Mouse (Mus musculus) T-helper 17 cell (primary cell): Measurements from ENCODE around the gene Per1.

Experiments used
- in situ Hi-C, 2 experiments: fragments of 300-600 bp; cut with MboI, MseI; formaldehyde crosslinking; loops; 1 replicate in 1 of 2; 2 replicates in 1 of 2; pipeline ENCODE4 v1.15.1; 2025; ENCODE audit warnings: high pct_unique_total_duplicates in 2 of 2

The Per1 gene

DNA sequence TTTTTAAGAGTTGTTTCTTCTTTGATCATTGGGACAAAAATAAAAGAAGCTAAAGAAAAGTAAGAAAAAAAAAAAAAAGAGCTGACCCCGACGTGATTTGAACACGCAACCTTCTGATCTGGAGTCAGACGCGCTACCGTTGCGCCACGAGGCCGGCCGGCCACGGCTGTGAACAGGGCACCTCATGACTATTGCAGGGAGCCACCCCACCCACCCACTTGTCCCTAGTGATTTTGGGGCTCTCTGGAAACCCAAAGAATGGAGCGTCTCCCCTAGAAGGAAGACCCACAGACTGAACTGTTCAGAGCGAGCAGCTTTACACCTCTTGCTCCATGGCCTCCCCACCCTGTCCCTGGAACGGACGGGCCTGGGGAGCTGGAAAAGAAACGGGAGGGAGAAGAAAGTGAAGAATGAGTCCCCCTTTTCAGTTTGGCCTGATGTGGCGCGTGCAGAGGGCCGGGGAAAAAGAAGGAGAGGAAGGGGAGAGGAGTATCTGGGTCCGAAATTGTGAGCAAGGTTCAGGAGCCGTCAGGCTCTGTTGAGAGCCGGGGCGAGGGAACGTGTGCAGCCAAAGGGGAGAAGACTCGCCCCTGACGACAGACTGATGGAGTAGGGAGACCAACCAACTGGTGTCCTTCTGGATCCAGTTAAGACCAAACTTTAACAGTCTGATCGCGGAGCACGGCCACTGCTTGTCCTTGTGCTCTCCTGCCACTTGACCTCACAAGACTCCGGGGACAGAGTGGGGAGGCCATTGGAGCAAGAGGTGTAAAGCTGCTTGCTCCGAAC, 31.4 kb upstream of the Per1 start:
- in situ Hi-C loops, result loop anchor here (5.0 kb wide), 1 partner anchor 59 kb away; the partner anchor contains the start of genes 9130213A22Rik (in 2 of the 2) and Hes7 (in 2 of the 2)

- in situ Hi-C loops, result loop anchor here (5.0 kb wide), 1 partner anchor 58 kb away; the partner anchor contains the start of genes 9130213A22Rik (in 2 of the 2) and Hes7 (in 2 of the 2)
Measured at GRCm38 (mm10) chr11:69064259-69065133, 30.5 kb upstream of the Per1 start.

DNA sequence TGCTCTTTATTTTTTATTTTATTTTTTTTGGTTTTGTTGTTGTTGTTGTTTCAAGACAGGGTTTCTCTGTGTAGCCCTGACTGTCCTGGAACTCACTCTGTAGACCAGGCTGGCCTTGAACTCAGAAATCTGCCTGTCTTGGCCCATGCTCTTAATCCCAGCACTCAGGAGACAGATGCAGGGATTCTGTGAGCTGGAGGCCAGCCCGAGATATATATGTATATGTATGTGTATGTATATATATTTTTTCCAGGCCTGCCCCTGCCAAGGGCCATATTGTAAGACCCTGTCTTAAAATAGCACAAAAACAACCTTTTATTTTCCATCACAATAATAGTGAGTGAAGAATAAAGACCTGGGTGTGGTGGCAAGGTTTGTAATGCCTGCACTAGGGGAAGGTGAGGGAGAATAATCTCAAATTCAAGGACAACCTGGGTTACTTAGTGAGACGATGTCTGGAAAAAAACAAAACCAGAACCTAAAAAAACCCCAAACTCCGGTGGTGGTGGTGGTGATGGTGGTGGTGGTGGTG, 29.6 kb upstream of the Per1 start:
- in situ Hi-C loops, result no loop called here

- in situ Hi-C loops, result no loop called here
Measured at GRCm38 (mm10) chr11:69066163-69066861, 28.7 kb upstream of the Per1 start.

DNA sequence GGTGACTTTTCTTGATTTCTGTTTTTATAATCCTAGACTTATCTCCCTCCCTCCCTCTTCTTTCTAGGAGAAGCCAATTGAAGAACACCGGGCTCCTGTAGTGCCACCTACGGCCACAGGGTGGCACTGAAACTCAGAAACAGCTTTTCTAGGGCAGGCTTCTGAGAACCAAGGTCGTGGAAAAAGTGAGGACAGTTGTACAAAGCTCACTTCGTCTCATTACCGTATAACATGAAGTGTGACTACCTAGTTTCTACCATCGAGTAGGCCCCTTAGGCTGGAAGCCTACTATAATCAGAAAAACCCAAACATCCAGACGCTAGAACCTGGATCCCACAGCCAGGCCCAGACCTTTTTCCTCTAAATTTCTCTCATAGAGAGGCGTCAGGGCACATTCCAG, 28.1 kb upstream of the Per1 start:
- in situ Hi-C loops, result no loop called here

DNA sequence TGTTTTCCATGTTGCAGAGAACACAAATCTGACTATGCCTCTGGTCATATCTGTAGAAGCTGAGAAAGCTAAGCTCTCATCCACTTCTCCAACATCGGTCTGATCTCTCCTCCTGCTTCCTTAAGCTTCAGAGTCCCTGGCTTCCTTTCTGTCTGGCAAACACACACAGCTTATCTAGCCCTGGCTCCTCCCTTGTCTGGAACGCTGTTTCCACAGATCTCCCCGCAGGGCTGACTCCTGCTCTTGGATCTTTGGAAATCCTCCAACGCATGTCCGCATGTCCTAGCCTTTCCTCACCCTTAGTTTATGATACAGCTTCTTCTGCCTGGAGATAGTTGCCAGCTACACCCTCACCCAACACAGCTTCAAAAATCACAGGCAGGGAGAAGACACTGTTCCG, 27.4 kb upstream of the Per1 start:
- in situ Hi-C loops, result no loop called here

DNA sequence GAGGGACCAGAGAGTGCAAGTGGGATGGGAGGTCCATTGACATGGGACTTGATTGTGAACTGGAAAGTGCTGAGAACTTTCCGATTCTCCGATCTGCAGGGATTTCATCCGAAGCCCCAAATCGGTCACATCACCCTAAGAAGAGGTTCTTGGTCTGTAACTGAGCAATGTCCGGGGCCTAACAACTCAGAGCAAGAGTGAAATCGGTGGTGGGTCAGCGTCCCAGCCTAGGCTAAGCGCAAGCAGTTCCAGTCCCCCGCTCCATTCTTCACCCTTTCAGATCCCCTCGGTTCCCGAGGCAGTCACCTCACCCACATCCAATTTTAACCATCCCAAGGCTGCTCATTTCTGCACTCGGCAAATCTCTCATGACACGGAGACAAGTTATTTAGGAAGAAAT, 24.9 kb upstream of the Per1 start:
- in situ Hi-C loops, result no loop called here

DNA sequence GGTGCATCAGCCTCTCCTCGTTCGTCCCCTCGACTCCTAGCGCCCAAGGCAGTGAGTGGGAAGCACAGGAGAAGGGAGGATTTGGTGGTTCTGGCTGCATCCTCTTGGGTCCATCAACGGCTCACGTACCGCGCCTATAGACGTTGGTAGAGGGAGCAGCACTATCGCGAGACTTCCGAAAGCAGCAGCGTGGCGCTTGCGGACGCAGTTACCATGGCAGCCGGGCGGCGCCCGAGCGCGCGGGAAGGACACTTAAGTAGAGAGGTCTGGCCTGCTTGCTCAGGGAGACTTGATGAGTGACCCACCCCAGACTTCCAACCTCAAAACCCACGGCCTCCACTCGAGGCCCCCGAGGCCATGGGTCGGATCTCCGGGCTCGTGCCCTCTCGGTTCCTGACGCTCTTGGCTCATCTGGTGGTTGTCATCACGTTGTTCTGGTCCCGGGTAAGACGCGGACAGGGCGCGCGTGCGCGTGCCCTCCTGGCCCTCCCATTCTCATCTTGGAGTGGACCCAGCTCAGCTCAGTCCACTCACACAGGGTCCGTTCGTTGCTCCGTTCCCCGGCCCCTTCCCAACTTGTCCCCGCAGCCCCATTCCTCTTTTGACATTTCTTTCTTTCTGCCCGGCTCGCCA, 24.3 kb upstream of the Per1 start, which contains the start of gene Tmem107:
Tmem107 (plus strand) TSS at position 217 of the 633 bp plus-strand sequence.
- in situ Hi-C loops, result no loop called here

- in situ Hi-C loops, result no loop called here
Measured at GRCm38 (mm10) chr11:69071262-69071661, 23.8 kb upstream of the Per1 start.

DNA sequence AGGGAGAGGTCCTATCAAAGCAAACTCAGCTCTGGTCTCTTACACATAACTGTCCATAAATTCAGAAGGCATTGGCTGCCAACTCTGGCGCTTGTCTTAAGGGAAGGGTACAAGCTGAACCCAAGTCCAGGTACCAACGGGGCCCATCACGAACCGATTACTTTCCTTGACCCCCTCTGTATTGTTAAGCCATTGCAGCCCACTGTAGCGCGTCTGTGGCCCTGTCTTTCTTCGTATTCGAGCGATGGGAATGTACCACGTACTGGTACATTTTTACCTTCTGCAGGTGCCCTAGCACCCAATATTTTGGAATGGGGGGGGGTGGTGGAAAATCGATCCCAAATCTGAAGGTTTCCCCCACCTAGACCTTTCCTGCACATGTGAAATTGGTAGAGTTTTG, 22.8 kb upstream of the Per1 start:
- in situ Hi-C loops, result no loop called here

DNA sequence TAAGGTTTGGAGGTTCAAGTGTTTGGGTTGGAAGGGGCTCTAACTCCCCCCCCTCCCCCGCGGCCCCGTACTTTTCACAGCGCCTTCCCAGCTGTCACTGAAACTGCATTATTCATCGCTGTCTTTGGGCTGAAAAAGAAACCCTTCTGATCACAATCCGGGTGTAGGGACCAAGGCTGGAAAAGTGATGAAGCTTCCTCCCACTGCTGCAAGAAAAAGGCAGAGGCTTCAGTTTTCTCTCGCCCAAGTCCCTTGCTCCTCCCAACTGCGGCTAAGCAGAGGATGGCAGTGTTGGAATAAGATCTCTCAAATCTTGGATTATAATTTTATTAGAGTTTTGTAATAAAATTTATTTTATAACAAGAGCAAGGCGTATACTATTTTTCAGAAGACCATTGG, 22.4 kb upstream of the Per1 start:
- in situ Hi-C loops, result no loop called here

DNA sequence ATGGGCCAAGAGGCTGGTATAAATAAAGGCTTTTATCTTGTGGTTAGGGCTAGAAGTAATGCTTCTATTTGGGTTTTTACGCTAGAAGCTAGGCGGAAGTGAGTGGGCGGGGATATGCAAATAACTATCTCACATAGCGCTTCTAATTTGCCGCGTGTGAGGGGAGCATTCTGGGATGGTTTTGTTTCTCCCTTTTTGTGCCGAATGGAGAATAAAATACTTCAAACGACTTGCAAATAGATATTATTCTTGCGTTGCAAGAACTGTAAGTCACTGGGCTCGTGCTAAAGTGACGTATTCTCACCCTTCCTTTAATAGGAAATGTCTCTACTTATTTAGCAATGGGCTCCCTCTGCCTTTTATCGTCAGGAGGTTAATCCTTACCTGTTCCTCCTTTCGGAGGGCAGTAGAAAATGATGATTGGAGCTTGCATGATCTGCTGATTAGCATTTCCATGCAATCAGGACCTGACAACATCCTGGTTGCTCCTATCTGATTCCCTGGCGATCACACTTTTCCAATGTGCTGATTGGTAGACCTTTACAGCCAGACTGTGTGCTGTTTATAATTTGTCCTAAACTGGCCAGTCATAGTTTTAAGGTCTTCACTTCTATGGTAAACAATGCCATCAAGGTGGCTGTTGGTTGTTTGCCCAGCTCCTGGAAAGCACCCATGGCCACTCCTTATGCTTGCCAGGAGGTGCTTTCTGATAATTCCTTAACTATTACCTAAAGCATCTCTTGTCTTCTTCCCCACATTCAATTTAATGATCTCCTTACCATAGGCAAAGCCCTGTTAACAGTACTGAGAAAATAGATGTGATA, 21.7 kb upstream of the Per1 start:
- in situ Hi-C loops, result no loop called here

DNA sequence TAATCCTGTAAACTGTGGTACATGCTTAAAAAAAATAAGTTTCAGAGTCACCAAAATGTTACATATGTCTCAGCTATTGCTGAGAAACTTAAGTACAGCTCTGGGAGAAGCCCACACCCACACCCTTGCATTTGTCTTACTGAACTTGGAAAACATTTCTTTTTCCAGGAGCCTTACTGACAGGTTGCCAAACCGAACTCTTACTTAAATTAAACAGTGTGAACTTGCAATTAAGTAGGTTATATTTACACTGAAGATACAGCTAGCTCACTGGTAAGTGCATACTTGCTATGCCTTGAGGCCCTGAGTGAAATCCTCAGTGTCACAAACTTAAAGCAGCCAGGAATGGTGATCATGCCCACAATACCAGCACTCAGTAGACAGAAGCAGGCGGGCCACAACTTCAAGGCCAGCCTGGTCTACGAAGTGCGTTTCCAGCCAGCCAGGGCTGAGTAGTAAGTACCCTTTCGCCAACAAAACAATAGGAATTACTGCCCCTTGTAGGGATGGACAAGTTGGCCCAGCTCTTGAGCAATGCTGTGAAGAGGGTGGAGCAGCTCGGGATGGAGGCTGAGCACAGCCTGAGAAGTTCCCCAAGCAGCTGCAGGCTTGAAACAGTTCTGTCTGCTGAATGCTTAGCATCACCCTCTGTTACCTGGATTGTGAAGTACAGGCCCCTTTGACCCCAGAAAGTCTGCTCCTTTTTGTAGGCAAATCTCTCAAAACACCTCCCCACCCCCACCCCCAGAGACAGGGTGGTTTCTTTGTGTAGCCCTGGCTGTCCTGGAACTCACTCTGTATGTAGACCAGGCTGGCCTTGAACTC, 20.9 kb upstream of the Per1 start:
- in situ Hi-C loops, result no loop called here

DNA sequence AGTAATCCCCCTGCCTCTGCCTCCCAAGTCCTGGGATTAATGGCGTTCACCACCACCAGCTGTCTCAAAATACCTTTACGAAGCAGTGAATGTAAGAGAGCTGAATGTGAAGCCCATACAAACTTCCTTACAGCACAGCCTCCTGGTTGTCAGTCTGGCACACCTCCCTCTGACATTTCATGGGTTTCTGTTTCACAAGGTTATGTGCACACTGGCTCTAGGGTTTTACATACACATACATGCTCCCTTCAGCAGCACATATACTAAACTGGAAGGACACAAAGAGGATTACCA, 20.3 kb upstream of the Per1 start:
- in situ Hi-C loops, result loop anchor here in 1 of 2 experiments (25.0 kb wide), 1 partner anchor 1588 kb away; the partner anchor contains the start of genes Eno3, Pfn1 and Spag7

GRCm38 (mm10) chr11:69075764-69076479, 19.1 kb upstream of the Per1 start:
- in situ Hi-C loops, result loop anchor here in 1 of 2 experiments (25.0 kb wide), 1 partner anchor 1586 kb away; the partner anchor contains the start of genes Eno3, Pfn1 and Spag7

GRCm38 (mm10) chr11:69076572-69076971, 18.4 kb upstream of the Per1 start:
- in situ Hi-C loops, result loop anchor here in 1 of 2 experiments (25.0 kb wide), 1 partner anchor 1586 kb away; the partner anchor contains the start of genes Eno3, Pfn1 and Spag7

GRCm38 (mm10) chr11:69077316-69077715, 17.7 kb upstream of the Per1 start:
- in situ Hi-C loops, result loop anchor here in 1 of 2 experiments (25.0 kb wide), 1 partner anchor 1585 kb away; the partner anchor contains the start of genes Eno3, Pfn1 and Spag7

DNA sequence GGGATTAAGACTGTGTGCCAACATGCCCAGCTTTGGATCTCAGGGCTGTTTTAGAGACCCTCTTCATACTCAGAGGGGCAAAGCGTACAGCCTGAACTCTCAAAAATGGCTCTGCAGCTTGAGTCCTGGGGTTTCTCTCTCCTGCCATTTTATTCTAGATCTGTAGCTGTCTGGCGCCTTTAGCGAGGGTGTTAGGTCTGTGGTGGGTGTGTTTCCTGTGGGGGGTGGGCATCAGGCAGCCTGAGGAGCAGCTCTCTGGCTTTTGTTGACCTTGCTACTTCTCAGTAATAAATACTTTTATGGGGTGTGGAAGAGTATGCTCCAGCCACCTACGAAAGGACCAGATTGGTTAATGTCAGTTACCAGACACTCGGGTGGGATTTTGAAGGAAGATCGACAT, 17.0 kb upstream of the Per1 start:
- in situ Hi-C loops, result loop anchor here in 1 of 2 experiments (25.0 kb wide), 1 partner anchor 1584 kb away; the partner anchor contains the start of genes Eno3, Pfn1 and Spag7
